Mouse (Mus musculus): ENCODE data around the gene Pld6. TPM values are rescaled to one million over a fixed set of nuclear protein-coding genes. Genes with fewer than 3 reads are reported as not detected.

Pld6 gene
- 1.8 and 2.3 TPM in 2 replicates for polyA plus RNA-seq (2012; rRNA removed)

DNA sequence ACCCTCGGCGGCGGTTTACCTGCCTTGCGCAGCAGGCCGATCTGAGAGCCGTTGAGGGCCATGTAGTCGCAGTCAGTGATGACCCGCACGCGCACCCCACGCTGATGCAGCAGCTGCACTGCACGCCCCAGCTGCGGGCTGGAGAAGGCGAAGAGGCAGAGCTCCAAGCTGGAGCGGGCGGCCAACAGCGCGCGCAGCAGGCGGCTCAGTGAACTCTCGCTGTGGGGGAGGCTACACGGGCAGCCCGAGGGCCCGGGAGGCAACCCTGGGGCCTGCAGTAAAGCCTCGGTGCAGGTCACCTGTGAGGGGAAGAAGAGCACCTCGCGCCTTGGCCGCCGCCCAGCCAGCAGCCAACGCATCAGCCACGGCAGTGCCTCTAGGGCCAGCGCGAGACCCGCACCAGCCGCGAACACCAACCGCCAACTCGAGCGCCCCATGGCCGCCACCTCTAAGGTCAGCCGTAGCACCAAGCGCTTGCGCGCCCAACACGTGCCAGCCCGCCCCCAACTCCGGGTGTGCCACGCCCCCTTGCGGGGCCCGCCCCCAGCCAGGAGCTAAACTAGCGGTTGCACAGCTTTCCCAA lies at the start of gene Pld6:
Gene Pld6, minus strand, starts transcription at position 447 of the 583 bp plus-strand sequence.

DNA sequence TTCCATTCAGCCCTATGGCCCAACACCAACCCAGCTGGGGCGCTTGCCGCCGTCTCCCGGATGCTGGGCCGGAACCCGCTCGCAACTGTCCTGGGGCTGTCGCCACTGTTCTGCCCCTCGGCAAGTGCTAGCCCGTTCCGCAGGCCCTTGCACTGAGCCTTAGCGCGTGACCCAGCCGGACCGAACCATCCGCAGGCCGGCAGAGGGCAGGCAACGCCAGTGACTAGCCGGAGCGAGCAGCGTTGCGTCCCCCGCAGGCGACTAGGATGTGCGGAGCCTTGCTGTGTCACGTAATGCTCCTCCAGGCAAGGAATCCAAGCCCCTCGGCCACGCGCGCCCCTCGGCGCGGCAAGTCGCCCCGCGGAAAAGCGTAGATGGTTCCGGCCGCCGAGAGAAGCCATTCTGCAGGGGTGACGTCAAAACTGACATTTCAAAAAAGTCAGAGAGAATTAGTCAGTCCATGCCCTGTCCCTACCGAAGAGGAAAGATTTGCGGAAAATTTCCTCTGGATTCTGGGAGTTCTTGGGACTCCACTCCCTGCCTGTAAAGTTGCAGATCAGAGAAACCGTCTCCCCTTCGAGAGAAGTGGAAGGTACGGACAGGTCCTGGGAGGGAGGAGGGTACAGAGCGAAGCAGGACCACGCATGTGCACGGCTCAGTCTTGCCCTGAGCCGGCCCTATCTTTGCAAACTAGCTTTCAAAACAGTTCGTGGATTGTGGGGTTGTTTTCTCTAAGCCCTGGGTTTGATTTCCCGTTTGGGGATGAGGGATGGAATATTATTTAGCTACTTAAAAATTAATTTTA lies 22.4 kb upstream of the Pld6 start, which contains the start of gene Flcn:
Gene Flcn, minus strand, starts transcription at position 347 of the 805 bp plus-strand sequence.

Other genes starting within 250 kb of the Pld6 start
- 0.20 and 0.35 TPM in 2 replicates for gene Nlrp3, start 246.1 kb downstream of the Pld6 start, polyA plus RNA-seq (2012; rRNA removed)
- gene Olfr222, start 211.4 kb downstream of the Pld6 start, polyA plus RNA-seq (2012; rRNA removed) = not detected in 2 replicates
- gene Olfr223, start 194.4 kb downstream of the Pld6 start, polyA plus RNA-seq (2012; rRNA removed) = not detected in 2 replicates
- 105 and 117 TPM in 2 replicates for gene Mprip, start 126.3 kb downstream of the Pld6 start, polyA plus RNA-seq (2012; rRNA removed)
- 26.2 and 32.9 TPM in 2 replicates for gene Flcn, start 22.4 kb upstream of the Pld6 start, polyA plus RNA-seq (2012; rRNA removed)
- gene Nt5m, start 51.8 kb upstream of the Pld6 start, polyA plus RNA-seq (2012; rRNA removed) = 25.7 and 31.2 TPM in 2 replicates
- 86.5 and 123 TPM in 2 replicates for gene Cops3, start 52.2 kb upstream of the Pld6 start, polyA plus RNA-seq (2012; rRNA removed)
- gene Med9, start 160.6 kb upstream of the Pld6 start, polyA plus RNA-seq (2012; rRNA removed) = 16.8 and 21.6 TPM in 2 replicates
- 0.67 and 1.1 TPM in 2 replicates for gene Rasd1, start 177.3 kb upstream of the Pld6 start, polyA plus RNA-seq (2012; rRNA removed)